Mouse (Mus musculus) thymus, adult 2 months (tissue): ENCODE measurements at regions not wholly inside any gene's neighbourhood (a gene's known extent, or its start where the extent isn't known, plus 50 kb on each side); places are given as distances from the start of the nearest gene placed in this dataset.

Source experiments
- CTCF ChIP-seq: fragments of 200-500 bp; IDR thresholded peaks from 2 replicates; pipeline ENCODE4 v1.5.1; 2012; ENCODE audit warnings: mild to moderate bottlenecking, control low read depth, low read length, moderate library complexity, borderline replicate concordance; ENCODE audit not compliant: control insufficient read depth, poor library complexity, insufficient read depth; ENCODE audit errors: extremely low read depth
- POLR2A ChIP-seq: fragments of 200-500 bp; IDR thresholded peaks from 2 replicates; pipeline ENCODE4 v1.6.1; 2012; ENCODE audit warnings: mild to moderate bottlenecking, low read length, control low read depth, moderate library complexity; ENCODE audit not compliant: control insufficient read depth, poor library complexity, insufficient read depth; ENCODE audit errors: extremely low read depth

DNA sequence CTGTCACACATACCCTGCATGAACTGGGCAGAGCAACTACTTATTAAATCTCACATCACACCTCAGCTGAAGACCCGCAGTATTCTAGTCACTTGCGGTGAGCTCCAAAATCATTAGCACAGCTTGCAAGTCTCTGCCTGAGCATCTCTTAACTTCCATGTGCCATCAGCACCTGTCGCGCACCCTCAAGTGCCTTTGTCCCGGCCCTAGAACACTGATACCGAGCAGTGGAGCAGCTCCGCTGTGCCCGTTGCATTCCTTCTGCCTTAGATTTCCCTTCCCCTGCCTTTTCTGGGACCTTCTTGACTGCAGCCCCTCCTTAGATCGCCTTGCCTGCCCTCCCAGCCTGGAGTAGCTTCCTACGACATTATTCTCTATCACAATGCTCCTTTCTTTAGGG lies 1161.2 kb downstream of the 4930447A16Rik start:
- TF ChIP-seq POLR2A (no peak), CTCF (no peak)
